Mouse (Mus musculus) neutrophil, adult 83 days (primary cell): ENCODE data around the gene Gm6526. TPM values are rescaled to one million over a fixed set of nuclear protein-coding genes. Genes with fewer than 3 reads are reported as not detected.

Experiments used
- total RNA-seq, 2 experiments: library from RNA; stranded (reverse); gene quantifications; one replicate each; pipeline ENCODE4 v1.2.4; 2023

Gene Gm6526
- not detected for total RNA-seq

GRCm38 (mm10) chr14:43747566-43747965, at the start of gene Gm6526:
Gene Gm6526, plus strand, starts transcription at chr14:43747866.

GRCm38 (mm10) chr14:43727385-43727784, 20.3 kb upstream of the Gm6526 start, which contains the start of gene Gm16506:
Gene Gm16506, minus strand, starts transcription at chr14:43727485.

GRCm38 (mm10) chr14:43784645-43785044, 37.0 kb downstream of the Gm6526 start, which contains the start of gene Gm8180:
Gene Gm8180, minus strand, starts transcription at chr14:43784745.

Other genes with a start within 250 kb of the Gm6526 start
- not detected for gene Gm5799, start 204.3 kb upstream of the Gm6526 start, total RNA-seq
- gene Gm17654, start 168.7 kb upstream of the Gm6526 start, total RNA-seq: not detected
- gene Gm10375, start 139.9 kb upstream of the Gm6526 start, total RNA-seq: not detected
- gene Gm8165, start 70.7 kb upstream of the Gm6526 start, total RNA-seq: not detected
- gene Gm7324, start 50.0 kb upstream of the Gm6526 start, total RNA-seq: under 1 TPM in 1 of 2 experiments, not detected in 1; 0.35 TPM
- gene Gm16506, start 20.4 kb upstream of the Gm6526 start, total RNA-seq: not detected
- not detected for gene Gm8180, start 36.9 kb downstream of the Gm6526 start, total RNA-seq
- 10 to 100 TPM; 35.6 to 84.2 TPM for gene Ear1, start 127.7 kb downstream of the Gm6526 start, total RNA-seq
- gene Ear10, start 175.7 kb downstream of the Gm6526 start, total RNA-seq: not detected
- 1 to 10 TPM in 1 of 2 experiments, under 1 TPM in 1; 0.60 to 3.6 TPM for gene Gm8113, start 177.5 kb downstream of the Gm6526 start, total RNA-seq
- not detected for gene Ang5, start 209.2 kb downstream of the Gm6526 start, total RNA-seq